Mouse (Mus musculus): ENCODE results near the gene Zfp740. TPM values are rescaled to one million over a fixed set of nuclear protein-coding genes. Genes with fewer than 3 reads are reported as not detected.
A peak's percentile ranks its signal among the peaks of the same experiment; 100 is the strongest.

Zfp740 gene
- polyA plus RNA-seq, 1 experiment from 2014 or later = 14.8 TPM

GRCm38 (mm10) chr15:102230408-102231321, 27.6 kb downstream of the Zfp740 start:
- peak overlapping the region; percentile 47; the same call in 1 of the 2 replicates for H3K27ac ChIP-seq
- H3K4me3 ChIP-seq (replicated peaks) = peak overlapping the region; percentile 49
- ATAC-seq (ENCODE audit: low read depth) (no peak), DNase-seq (no peak)
- H3K4me2 ChIP-seq = peak overlapping the region; percentile 66
- no peaks in the 10 kb centered on the region for H3K27me3 ChIP-seq
- H3K36me3 ChIP-seq = no peaks in the 10 kb centered on the region
- peaks cover 68% of the 10 kb centered on the region for H3K4me1 ChIP-seq (replicated peaks)
- 65% methylated on average over 17 of the region's 17 CpGs for WGBS (ENCODE audit: insufficient replicate concordance)
- no peaks in the 10 kb centered on the region for H3K9me3 ChIP-seq (replicated peaks)
- H3K9ac ChIP-seq = peak overlapping the region; percentile 58; the same call in 1 of the 2 replicates

- H3K27ac ChIP-seq = peak within 1 kb of the TSS; percentile 47
- H3K27me3 ChIP-seq = no peaks in the 10 kb centered on the region
- peak within 1 kb of the TSS; percentile 66 for H3K4me2 ChIP-seq
- H3K9me3 ChIP-seq (replicated peaks) = no peaks in the 10 kb centered on the region
- ATAC-seq (ENCODE audit: low read depth) = peak; percentile 97
- peak; percentile 67 for DNase-seq
- H3K4me1 ChIP-seq (replicated peaks) = peaks cover 68% of the 10 kb centered on the region
- WGBS (ENCODE audit: insufficient replicate concordance) = 4% methylated on average over 6 of the region's 6 CpGs
- no peaks in the 10 kb centered on the region for H3K36me3 ChIP-seq
- H3K9ac ChIP-seq = peak within 1 kb of the TSS; percentile 58
- peak within 1 kb of the TSS; percentile 49 for H3K4me3 ChIP-seq (replicated peaks)
These were observed 28.7 kb downstream of the Zfp740 start, which contains the start of gene Itgb7 for GRCm38 (mm10) chr15:102231748-102232147. TSS of gene Itgb7 (minus strand) at chr15:102231944.

GRCm38 (mm10) chr15:102232764-102233163, 29.7 kb downstream of the Zfp740 start:
- Histone ChIP-seq H3K36me3 (no peaks in the 10 kb centered on the region), H3K4me3 (replicated peaks) (no peak overlapping the region), H3K27me3 (no peaks in the 10 kb centered on the region), H3K9me3 (replicated peaks) (no peaks in the 10 kb centered on the region), H3K4me1 (replicated peaks) (peaks cover 58% of the 10 kb centered on the region), H3K9ac (no peak overlapping the region), H3K27ac (no peak overlapping the region), H3K4me2 (no peak overlapping the region)
- no peak for ATAC-seq (ENCODE audit: low read depth)
- 78% methylated on average over 7 of the region's 7 CpGs for WGBS (ENCODE audit: insufficient replicate concordance)
- DNase-seq = no peak

GRCm38 (mm10) chr15:102233896-102234295, 30.8 kb downstream of the Zfp740 start:
- no peak overlapping the region for H3K4me3 ChIP-seq (replicated peaks)
- ATAC-seq (ENCODE audit: low read depth) = no peak
- no peaks in the 10 kb centered on the region for H3K9me3 ChIP-seq (replicated peaks)
- WGBS (ENCODE audit: insufficient replicate concordance) = 10% methylated on average over 2 of the region's 2 CpGs
- peak overlapping the region; percentile 19; the same call in 1 of the 2 replicates for H3K27ac ChIP-seq
- H3K36me3 ChIP-seq = no peaks in the 10 kb centered on the region
- no peak for DNase-seq
- peak overlapping the region; percentile 21; the same call in 1 of the 2 replicates for H3K4me2 ChIP-seq
- H3K27me3 ChIP-seq = no peaks in the 10 kb centered on the region
- peaks cover 58% of the 10 kb centered on the region for H3K4me1 ChIP-seq (replicated peaks)
- H3K9ac ChIP-seq = no peak overlapping the region

DNA sequence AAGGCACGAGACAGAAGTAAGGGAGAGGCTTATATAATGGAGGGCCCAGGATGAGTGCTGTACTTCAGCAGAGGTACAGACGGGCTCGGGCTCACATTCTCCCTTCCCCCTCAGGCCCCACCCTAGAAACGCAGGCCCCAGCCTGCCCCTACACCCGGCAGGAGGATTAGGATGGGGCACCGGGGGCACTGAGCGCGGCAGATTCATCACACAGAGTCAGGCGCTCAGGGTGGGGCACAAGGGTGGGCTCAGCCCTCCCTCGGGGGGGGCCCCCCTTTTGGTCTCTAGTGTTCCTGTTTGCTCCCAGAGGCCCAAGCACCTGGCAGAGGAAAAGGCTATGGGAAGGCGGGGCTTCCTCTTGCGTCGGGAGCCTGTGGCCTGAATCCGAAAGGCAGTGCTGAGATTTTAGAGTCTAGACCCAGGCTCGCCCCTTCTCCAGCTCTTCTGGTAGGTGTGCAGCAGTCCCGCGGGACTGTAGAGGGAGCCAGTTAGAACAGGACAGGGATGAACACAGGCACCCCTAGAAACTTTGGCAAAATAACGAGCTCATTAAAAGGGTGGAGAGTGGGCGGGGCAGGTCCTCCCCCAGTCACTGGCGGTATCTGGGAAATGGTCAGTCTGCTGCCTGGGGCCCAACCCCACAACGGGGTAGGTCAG, 32.5 kb downstream of the Zfp740 start:
- Histone ChIP-seq H3K27ac (no peak overlapping the region), H3K4me3 (replicated peaks) (peak overlapping the region; percentile 23), H3K36me3 (no peaks in the 10 kb centered on the region), H3K27me3 (peaks cover 8% of the 10 kb centered on the region; the same call in 1 of the 2 replicates), H3K4me1 (replicated peaks) (peaks cover 55% of the 10 kb centered on the region), H3K9me3 (replicated peaks) (no peaks in the 10 kb centered on the region), H3K4me2 (peak overlapping the region; percentile 48), H3K9ac (0 out of 2 replicates have a peak overlapping the region, but pooled peaks have one; percentile 33)
- WGBS (ENCODE audit: insufficient replicate concordance) = 30% methylated on average over 21 of the region's 21 CpGs
- peak; percentile 6; the same call in 1 of the 2 replicates for ATAC-seq (ENCODE audit: low read depth)
- DNase-seq = no peak

GRCm38 (mm10) chr15:102238543-102239259, 35.7 kb downstream of the Zfp740 start:
- H3K9ac ChIP-seq = no peak overlapping the region
- H3K4me2 ChIP-seq = no peak overlapping the region
- no peaks in the 10 kb centered on the region for H3K36me3 ChIP-seq
- 71% methylated on average over 14 of the region's 14 CpGs for WGBS (ENCODE audit: insufficient replicate concordance)
- no peaks in the 10 kb centered on the region for H3K9me3 ChIP-seq (replicated peaks)
- no peak overlapping the region for H3K27ac ChIP-seq
- peaks cover 39% of the 10 kb centered on the region for H3K4me1 ChIP-seq (replicated peaks)
- ATAC-seq (ENCODE audit: low read depth) (no peak), DNase-seq (no peak)
- H3K4me3 ChIP-seq (replicated peaks) = no peak overlapping the region
- H3K27me3 ChIP-seq = peaks cover 40% of the 10 kb centered on the region

GRCm38 (mm10) chr15:102239260-102239590, 36.2 kb downstream of the Zfp740 start:
- H3K9ac ChIP-seq = no peak overlapping the region
- no peak overlapping the region for H3K27ac ChIP-seq
- 9% methylated on average over 9 of the region's 9 CpGs for WGBS (ENCODE audit: insufficient replicate concordance)
- no peak overlapping the region for H3K4me2 ChIP-seq
- DNase-seq (peak; percentile 59), ATAC-seq (ENCODE audit: low read depth) (no peak)
- peaks cover 45% of the 10 kb centered on the region for H3K27me3 ChIP-seq
- no peaks in the 10 kb centered on the region for H3K9me3 ChIP-seq (replicated peaks)
- no peaks in the 10 kb centered on the region for H3K36me3 ChIP-seq
- no peak overlapping the region for H3K4me3 ChIP-seq (replicated peaks)
- H3K4me1 ChIP-seq (replicated peaks) = peaks cover 39% of the 10 kb centered on the region

- no peaks in the 10 kb centered on the region for H3K9me3 ChIP-seq (replicated peaks)
- peaks cover 51% of the 10 kb centered on the region for H3K27me3 ChIP-seq
- no peak overlapping the region for H3K4me3 ChIP-seq (replicated peaks)
- no peak for DNase-seq
- no peaks in the 10 kb centered on the region for H3K36me3 ChIP-seq
- H3K4me2 ChIP-seq = no peak overlapping the region
- no peak overlapping the region for H3K27ac ChIP-seq
- H3K4me1 ChIP-seq (replicated peaks) = peaks cover 37% of the 10 kb centered on the region
- ATAC-seq (ENCODE audit: low read depth) = no peak
- WGBS (ENCODE audit: insufficient replicate concordance) = 67% methylated on average over 11 of the region's 11 CpGs
- no peak overlapping the region for H3K9ac ChIP-seq
These were observed 36.8 kb downstream of the Zfp740 start for GRCm38 (mm10) chr15:102239851-102240250.

DNA sequence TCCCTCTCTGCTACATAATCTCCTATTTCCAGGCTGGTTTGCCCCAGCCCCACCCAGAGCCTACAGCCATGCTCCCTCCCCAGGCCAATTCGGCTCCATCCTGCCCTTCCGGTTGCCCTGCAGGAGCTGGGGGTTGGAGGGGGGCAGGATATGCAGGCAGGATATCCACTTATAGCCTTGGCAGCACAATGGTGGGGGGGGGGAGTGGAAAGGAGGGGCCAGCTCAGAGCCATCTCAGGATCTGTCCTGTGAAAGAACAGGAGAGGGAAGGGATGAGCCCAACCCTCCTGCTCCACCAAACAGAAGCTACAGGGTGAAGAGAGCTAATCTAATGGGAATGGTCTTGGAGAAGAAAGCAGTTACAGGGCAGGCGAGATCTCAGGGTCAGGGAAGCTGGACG, 37.6 kb downstream of the Zfp740 start:
- Histone ChIP-seq H3K9ac (no peak overlapping the region), H3K36me3 (no peaks in the 10 kb centered on the region), H3K27me3 (peaks cover 59% of the 10 kb centered on the region), H3K4me1 (replicated peaks) (peaks cover 37% of the 10 kb centered on the region), H3K4me2 (no peak overlapping the region), H3K4me3 (replicated peaks) (no peak overlapping the region), H3K27ac (peak overlapping the region; percentile 4; the same call in 1 of the 2 replicates), H3K9me3 (replicated peaks) (no peaks in the 10 kb centered on the region)
- DNase-seq (no peak), ATAC-seq (ENCODE audit: low read depth) (peak; percentile 37; the same call in 1 of the 2 replicates)
- WGBS (ENCODE audit: insufficient replicate concordance) = 49% methylated on average over 4 of the region's 4 CpGs

GRCm38 (mm10) chr15:102242404-102243228, 39.6 kb downstream of the Zfp740 start:
- Histone ChIP-seq H3K9me3 (replicated peaks) (no peaks in the 10 kb centered on the region), H3K27ac (0 out of 2 replicates have a peak overlapping the region, but pooled peaks have one; percentile 10), H3K4me3 (replicated peaks) (no peak overlapping the region), H3K27me3 (peaks cover 79% of the 10 kb centered on the region), H3K36me3 (no peaks in the 10 kb centered on the region), H3K4me2 (peak overlapping the region; percentile 34; the same call in 1 of the 2 replicates), H3K4me1 (replicated peaks) (peaks cover 48% of the 10 kb centered on the region), H3K9ac (no peak overlapping the region)
- 56% methylated on average over 12 of the region's 12 CpGs for WGBS (ENCODE audit: insufficient replicate concordance)
- no peak for ATAC-seq (ENCODE audit: low read depth)
- no peak for DNase-seq

Measured in liver, embryonic 13.5 days (tissue).